ENCODE assay signal across 8 mouse cellular contexts in genomic region chr10:91182291-91182990, GRCm38 (mm10). TPM values are rescaled to one million over a fixed set of nuclear protein-coding genes. Genes with fewer than 3 reads are reported as not detected.
DNase-seq lines count a peak whose midpoint lies in the region; ATAC-seq lines count a peak whose summit lies in the region.

No protein-coding gene starts in this region.

- peak overlapping the region; percentile 69 for H3K9ac ChIP-seq in kidney, embryonic 16.5 days (replicated peaks; ENCODE audit: low read length)
- H3K9ac ChIP-seq in forebrain, embryonic 15.5 days (replicated peaks) = peak overlapping the region; percentile 65
- H3K9ac ChIP-seq in limb, embryonic 12.5 days (replicated peaks) = peak overlapping the region; percentile 65
- peak overlapping the region; percentile 72 for H3K9ac ChIP-seq in midbrain, embryonic 16.5 days (ENCODE audit: low read depth, low read length)

- 2% methylated on average over 16 of the region's 16 CpGs for WGBS in kidney, embryonic 16.5 days
- under 1% methylated on average over 16 of the region's 16 CpGs for WGBS in forebrain, embryonic 15.5 days
- 3% methylated on average over 16 of the region's 16 CpGs for WGBS in limb, embryonic 12.5 days
- WGBS in midbrain, embryonic 16.5 days = under 1% methylated on average over 16 of the region's 16 CpGs

- peak overlapping the region; percentile 55 for H3K4me3 ChIP-seq in kidney, embryonic 16.5 days (ENCODE audit: low read length)
- peak overlapping the region; percentile 71 for H3K4me3 ChIP-seq in forebrain, embryonic 15.5 days
- H3K4me3 ChIP-seq in limb, embryonic 12.5 days (replicated peaks) = peak overlapping the region; percentile 51
- H3K4me3 ChIP-seq in midbrain, embryonic 16.5 days (ENCODE audit: low read depth, low read length) = peak overlapping the region; percentile 58

- no peak for ATAC-seq in kidney, embryonic 16.5 days (ENCODE audit: low FRiP score, low TSS enrichment)
- ATAC-seq in forebrain, embryonic 15.5 days (replicated peaks) = 0 out of 2 replicates have a peak, but pooled peaks have one; percentile 5
- ATAC-seq in limb, embryonic 12.5 days (ENCODE audit: insufficient number of reproducible peaks, insufficient read depth, low FRiP score, low TSS enrichment, low read depth) = no peak
- ATAC-seq in midbrain, embryonic 16.5 days = no peak

- no peak for DNase-seq in kidney, adult 9 months
- DNase-seq in ZHBTc4 (ENCODE audit: low read depth, low spot score) = peak; percentile 18
- no peak for DNase-seq in layer of hippocampus, adult 11-12 months (ENCODE audit: low spot score)
- no peak for DNase-seq in left cerebral cortex, adult 9 months (ENCODE audit: low spot score in 2 of 2)

- no peaks in the 10 kb centered on the region for H3K9me3 ChIP-seq in kidney, embryonic 16.5 days (ENCODE audit: low read length)
- H3K9me3 ChIP-seq in forebrain, embryonic 15.5 days = no peaks in the 10 kb centered on the region
- H3K9me3 ChIP-seq in limb, embryonic 12.5 days = no peaks in the 10 kb centered on the region
- no peaks in the 10 kb centered on the region for H3K9me3 ChIP-seq in midbrain, embryonic 16.5 days (replicated peaks; ENCODE audit: control insufficient read depth, low read length, poor library complexity, severe bottlenecking)

- H3K36me3 ChIP-seq in kidney, embryonic 16.5 days (ENCODE audit: insufficient read depth, low read length) = no peaks in the 10 kb centered on the region
- H3K36me3 ChIP-seq in forebrain, embryonic 15.5 days = no peaks in the 10 kb centered on the region
- H3K36me3 ChIP-seq in limb, embryonic 12.5 days = no peaks in the 10 kb centered on the region
- H3K36me3 ChIP-seq in midbrain, embryonic 16.5 days (ENCODE audit: control insufficient read depth, insufficient read depth, low read length) = no peaks in the 10 kb centered on the region

- H3K27ac ChIP-seq in kidney, embryonic 16.5 days (ENCODE audit: low read length) = peak overlapping the region; percentile 99
- H3K27ac ChIP-seq in forebrain, embryonic 15.5 days (replicated peaks) = peak overlapping the region; percentile 100
- H3K27ac ChIP-seq in limb, embryonic 12.5 days = peak overlapping the region; percentile 99
- H3K27ac ChIP-seq in midbrain, embryonic 16.5 days (ENCODE audit: low read length) = peak overlapping the region; percentile 98

- peak overlapping the region; percentile 53 for H3K4me2 ChIP-seq in kidney, embryonic 16.5 days (replicated peaks; ENCODE audit: low read depth, low read length)
- peak overlapping the region; percentile 56 for H3K4me2 ChIP-seq in forebrain, embryonic 15.5 days (replicated peaks)
- peak overlapping the region; percentile 57 for H3K4me2 ChIP-seq in limb, embryonic 12.5 days
- H3K4me2 ChIP-seq in midbrain, embryonic 16.5 days (ENCODE audit: low read length) = peak overlapping the region; percentile 54

- no peaks in the 10 kb centered on the region for H3K27me3 ChIP-seq in kidney, embryonic 16.5 days (ENCODE audit: insufficient read depth, low read length)
- H3K27me3 ChIP-seq in forebrain, embryonic 15.5 days = no peaks in the 10 kb centered on the region
- no peaks in the 10 kb centered on the region for H3K27me3 ChIP-seq in limb, embryonic 12.5 days
- no peaks in the 10 kb centered on the region for H3K27me3 ChIP-seq in midbrain, embryonic 16.5 days (ENCODE audit: control insufficient read depth, insufficient read depth, low read depth, low read length)

- peaks cover 26% of the 10 kb centered on the region for H3K4me1 ChIP-seq in kidney, embryonic 16.5 days (ENCODE audit: insufficient read depth, low read length)
- peaks cover 36% of the 10 kb centered on the region for H3K4me1 ChIP-seq in forebrain, embryonic 15.5 days
- H3K4me1 ChIP-seq in limb, embryonic 12.5 days (replicated peaks) = peaks cover 22% of the 10 kb centered on the region
- peaks cover 23% of the 10 kb centered on the region for H3K4me1 ChIP-seq in midbrain, embryonic 16.5 days (ENCODE audit: control insufficient read depth, insufficient read depth, low read length)

RNA-seq across cellular contexts. Expression of gene Tmpo, which starts 1.3 kb away (rescaled TPM):
- polyA plus RNA-seq in kidney, embryonic 16.5 days (2015; fragmentation: Nextera tagmentation; extraction: Ambion mirVana) = 191 and 202 TPM in 2 replicates
- polyA plus RNA-seq in forebrain, embryonic 15.5 days (2015; fragmentation: Nextera tagmentation; extraction: Ambion mirVana) = 191 and 194 TPM in 2 replicates
- polyA plus RNA-seq in limb, embryonic 12.5 days (2016; fragmentation: Nextera tagmentation; extraction: Ambion mirVana) = 436 and 444 TPM in 2 replicates
- polyA plus RNA-seq in midbrain, embryonic 16.5 days (2015; fragmentation: Nextera tagmentation; extraction: Ambion mirVana) = 82.8 and 100 TPM in 2 replicates

RNA-seq across cellular contexts. Expression of gene Slc25a3, which starts 58.6 kb away (rescaled TPM):
- polyA plus RNA-seq in kidney, embryonic 16.5 days (2015; fragmentation: Nextera tagmentation; extraction: Ambion mirVana) = 673 and 685 TPM in 2 replicates
- polyA plus RNA-seq in forebrain, embryonic 15.5 days (2015; fragmentation: Nextera tagmentation; extraction: Ambion mirVana) = 447 and 482 TPM in 2 replicates
- 393 and 402 TPM in 2 replicates for polyA plus RNA-seq in limb, embryonic 12.5 days (2016; fragmentation: Nextera tagmentation; extraction: Ambion mirVana)
- polyA plus RNA-seq in midbrain, embryonic 16.5 days (2015; fragmentation: Nextera tagmentation; extraction: Ambion mirVana) = 523 and 571 TPM in 2 replicates
